Mouse (Mus musculus) intestine, postnatal 0 days (tissue): Measurements from ENCODE around the gene Vkorc1. TPM values are rescaled to one million over a fixed set of nuclear protein-coding genes. Genes with fewer than 3 reads are reported as not detected.
"Not testable (repeated sequence)": the region's sequence is repeated elsewhere in the genome, so short reads cannot be mapped to it uniquely, and the experiment has no call there.

Experiments used
- ATAC-seq: fragments of 200-750 bp; cut with Nextera tagmentation; 2 replicates; pipeline ENCODE4 v1.8.0; 2017; ENCODE audit warnings: mild to moderate bottlenecking, moderate TSS enrichment, moderate library complexity
- H3K27ac ChIP-seq: fragments of 300-500 bp; sonication (generic); 2 replicates; pipeline ENCODE4 v1.5.1; 2014; ENCODE audit warnings: mild to moderate bottlenecking, low read depth, low read length, moderate library complexity
- H3K27me3 ChIP-seq: fragments of 300-500 bp; sonication (generic); replicated peaks from 2 replicates; pipeline ENCODE4 v1.6.1; 2014; ENCODE audit warnings: low read length, mixed read lengths; ENCODE audit not compliant: control insufficient read depth, insufficient read depth
- H3K36me3 ChIP-seq: fragments of 300-500 bp; sonication (generic); 2 replicates; pipeline ENCODE4 v1.6.1; 2014; ENCODE audit warnings: mild to moderate bottlenecking, moderate library complexity; ENCODE audit not compliant: control insufficient read depth, insufficient read depth
- H3K4me1 ChIP-seq: fragments of 300-500 bp; sonication (generic); replicated peaks from 2 replicates; pipeline ENCODE4 v1.6.1; 2014; ENCODE audit warnings: antibody characterized with exemption, low read length, mixed read lengths; ENCODE audit not compliant: control insufficient read depth, insufficient read depth
- H3K4me2 ChIP-seq: fragments of 300-500 bp; sonication (generic); replicated peaks from 2 replicates; pipeline ENCODE4 v1.6.1; 2014; ENCODE audit warnings: low read depth, mild to moderate bottlenecking, moderate library complexity
- H3K4me3 ChIP-seq: fragments of 300-500 bp; sonication (generic); 2 replicates; pipeline ENCODE4 v1.5.1; 2014; ENCODE audit warnings: low read depth, low read length
- H3K9ac ChIP-seq: fragments of 300-500 bp; sonication (generic); 2 replicates; pipeline ENCODE4 v1.6.1; 2014; ENCODE audit warnings: mild to moderate bottlenecking, low read depth, low read length
- H3K9me3 ChIP-seq: fragments of 300-500 bp; sonication (generic); 2 replicates; pipeline ENCODE4 v1.6.1; 2016; ENCODE audit warnings: mixed run types; ENCODE audit not compliant: control insufficient read depth
- CTCF ChIP-seq: sonication (generic); IDR thresholded peaks from 2 replicates; pipeline ENCODE4 v1.5.1; 2016; ENCODE audit warnings: low read depth, mild to moderate bottlenecking, control low read depth, antibody characterized with exemption, moderate library complexity
- WGBS: fragments of 180-500 bp; shearing (Covaris S2); extraction: QIAGEN DNeasy Blood & Tissue Kit; methylation state at CpG from one replicate; pipeline ENCODE4 v1.1.7; 2014; 5-methylcytosine and 5-hydroxymethylcytosine counted together
- polyA plus RNA-seq: library from polyadenylated mRNA; unstranded; fragments of >200 nt; fragmentation: Nextera tagmentation; extraction: Ambion mirVana; gene quantifications from 2 replicates; pipeline ENCODE4 v1.2.1, GENCODE M21; 2015

Vkorc1 gene
- polyA plus RNA-seq, 1 experiment from 2014 or later, result 194 TPM

DNA sequence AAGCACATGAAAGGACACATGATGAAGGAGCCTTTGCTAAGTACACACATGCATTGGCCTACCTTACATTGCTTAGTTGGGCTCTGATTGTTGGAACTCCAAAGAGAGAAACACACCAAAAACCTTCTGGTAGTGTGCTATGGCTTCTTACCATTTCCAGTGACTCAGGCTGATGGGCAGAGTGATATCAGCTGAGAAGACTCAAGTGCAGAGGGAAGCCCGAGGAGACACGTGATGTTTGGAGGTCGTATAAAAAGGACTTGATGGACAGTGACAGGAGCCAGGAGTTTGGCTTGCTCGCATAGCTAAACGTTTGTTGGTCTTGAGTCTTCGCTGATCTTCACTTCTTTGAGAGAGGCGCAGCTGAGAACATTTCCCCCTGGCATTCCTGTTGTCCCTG, 2.1 kb upstream of the Vkorc1 start:
- no peak overlapping the region for H3K4me3 ChIP-seq
- H3K36me3 ChIP-seq, result peaks cover 7% of the 10 kb centered on the region; the same call in 1 of the 2 replicates
- no peaks in the 10 kb centered on the region for H3K27me3 ChIP-seq
- H3K4me2 ChIP-seq, result no peak overlapping the region
- no peak for ATAC-seq
- no peaks in the 10 kb centered on the region for H3K9me3 ChIP-seq
- H3K4me1 ChIP-seq, result peaks cover 6% of the 10 kb centered on the region; the same call in 1 of the 2 replicates
- TF ChIP-seq CTCF, result no peak
- 84% methylated on average over 7 of the region's 7 CpGs for WGBS
- no peak overlapping the region for H3K9ac ChIP-seq
- H3K27ac ChIP-seq, result no peak overlapping the region

GRCm38 (mm10) chr7:127896384-127896783, 967 bp upstream of the Vkorc1 start:
- H3K27ac ChIP-seq, result no peak overlapping the region
- peaks cover 6% of the 10 kb centered on the region; the same call in 1 of the 2 replicates for H3K4me1 ChIP-seq
- WGBS, result 60% methylated on average over 13 of the region's 13 CpGs
- H3K9ac ChIP-seq, result no peak overlapping the region
- no peaks in the 10 kb centered on the region for H3K27me3 ChIP-seq
- TF ChIP-seq CTCF, result peak; percentile 84
- no peak for ATAC-seq
- no peak overlapping the region for H3K4me3 ChIP-seq
- H3K36me3 ChIP-seq, result peaks cover 18% of the 10 kb centered on the region; the same call in 1 of the 2 replicates
- no peak overlapping the region for H3K4me2 ChIP-seq
- H3K9me3 ChIP-seq, result no peaks in the 10 kb centered on the region

DNA sequence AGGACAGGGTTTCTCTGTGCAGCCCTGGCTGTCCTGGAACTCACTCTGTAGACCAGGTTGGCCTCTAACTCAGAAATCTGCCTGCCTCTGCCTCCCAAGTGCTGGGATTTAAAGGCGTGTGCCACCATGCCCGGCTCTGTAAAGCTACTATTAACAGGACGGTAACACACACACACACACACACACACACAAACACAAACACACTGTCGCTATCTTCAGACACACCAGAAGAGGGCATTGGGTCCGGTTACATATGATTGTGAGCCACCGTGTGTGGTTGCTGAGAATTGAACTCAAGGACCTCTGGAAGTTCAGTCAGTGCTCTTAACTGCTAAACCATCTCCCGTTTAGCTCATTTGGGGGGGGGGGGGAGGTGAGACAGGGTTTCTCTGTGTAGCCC, 474 bp upstream of the Vkorc1 start:
- ATAC-seq, H3K27me3 ChIP-seq: not testable (repeated sequence)

GRCm38 (mm10) chr7:127894480-127894879, 937 bp downstream of the Vkorc1 start:
- Histone ChIP-seq H3K4me3 (peak overlapping the region; percentile 58), H3K27ac (peak overlapping the region; percentile 79), H3K9ac (peak overlapping the region; percentile 51; the same call in 1 of the 2 replicates), H3K9me3 (no peaks in the 10 kb centered on the region), H3K36me3 (peaks cover 24% of the 10 kb centered on the region; the same call in 1 of the 2 replicates), H3K4me2 (peak overlapping the region; percentile 87), H3K27me3 (no peaks in the 10 kb centered on the region), H3K4me1 (peaks cover 6% of the 10 kb centered on the region; the same call in 1 of the 2 replicates)
- TF ChIP-seq CTCF, result peak; percentile 46
- peak; percentile 28 for ATAC-seq
- 44% methylated on average over 5 of the region's 5 CpGs for WGBS

More for the DNA sequence above, 474 bp upstream of the Vkorc1 start:
- Histone ChIP-seq H3K4me3 (peak overlapping the region; percentile 58), H3K27ac (0 out of 2 replicates have a peak overlapping the region, but pooled peaks have one; percentile 5), H3K4me2 (peak overlapping the region; percentile 87), H3K36me3 (peaks cover 20% of the 10 kb centered on the region; the same call in 1 of the 2 replicates)
- H3K4me1 ChIP-seq, H3K9me3 ChIP-seq, H3K9ac ChIP-seq: not testable (repeated sequence)
- WGBS, result 65% methylated on average over 7 of the region's 7 CpGs

DNA sequence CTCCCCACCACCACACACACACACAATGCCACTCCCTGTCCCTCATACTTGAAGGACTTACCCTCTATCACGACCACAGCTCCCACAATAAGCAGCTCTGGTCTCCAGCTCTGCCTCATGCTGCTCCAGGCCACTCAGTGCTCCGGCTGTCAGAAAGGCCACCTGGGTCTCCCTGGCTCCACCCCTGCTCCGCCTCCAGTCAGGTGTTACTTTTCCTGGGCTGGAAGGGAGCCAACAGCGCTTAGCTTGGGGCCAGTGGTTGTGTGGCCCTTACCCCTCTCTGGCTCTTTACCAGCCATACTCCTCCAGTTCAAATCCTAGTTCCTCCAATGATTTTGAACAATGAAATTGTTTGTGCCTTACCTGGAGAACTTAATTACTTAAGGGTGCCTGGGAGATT, 4.6 kb downstream of the Vkorc1 start, which contains the start of gene Prss53:
TSS of gene Prss53 (minus strand) at position 173 of the 400 bp plus-strand sequence.
- no peak for ATAC-seq
- no peaks in the 10 kb centered on the region for H3K27me3 ChIP-seq
- H3K4me1 ChIP-seq, result peaks cover 8% of the 10 kb centered on the region; the same call in 1 of the 2 replicates
- H3K9me3 ChIP-seq, result no peaks in the 10 kb centered on the region
- no peak for TF ChIP-seq CTCF
- peaks cover 56% of the 10 kb centered on the region; the same call in 1 of the 2 replicates for H3K36me3 ChIP-seq
- no peak within 1 kb of the TSS for H3K27ac ChIP-seq
- WGBS, result 17% methylated on average over 4 of the region's 4 CpGs
- no peak within 1 kb of the TSS for H3K9ac ChIP-seq
- H3K4me2 ChIP-seq, result no peak within 1 kb of the TSS
- no peak within 1 kb of the TSS for H3K4me3 ChIP-seq

GRCm38 (mm10) chr7:127888821-127889220, 6.6 kb downstream of the Vkorc1 start:
- ATAC-seq, result no peak
- 72% methylated on average over 3 of the region's 3 CpGs for WGBS
- H3K4me3 ChIP-seq, result no peak overlapping the region
- no peaks in the 10 kb centered on the region for H3K9me3 ChIP-seq
- no peaks in the 10 kb centered on the region for H3K27me3 ChIP-seq
- H3K9ac ChIP-seq, result no peak overlapping the region
- no peak for TF ChIP-seq CTCF
- peaks cover 3% of the 10 kb centered on the region; the same call in 1 of the 2 replicates for H3K4me1 ChIP-seq
- peaks cover 70% of the 10 kb centered on the region for H3K36me3 ChIP-seq
- no peak overlapping the region for H3K4me2 ChIP-seq
- H3K27ac ChIP-seq, result no peak overlapping the region
